Mouse (Mus musculus): ENCODE data around the gene Doc2g.

DNA sequence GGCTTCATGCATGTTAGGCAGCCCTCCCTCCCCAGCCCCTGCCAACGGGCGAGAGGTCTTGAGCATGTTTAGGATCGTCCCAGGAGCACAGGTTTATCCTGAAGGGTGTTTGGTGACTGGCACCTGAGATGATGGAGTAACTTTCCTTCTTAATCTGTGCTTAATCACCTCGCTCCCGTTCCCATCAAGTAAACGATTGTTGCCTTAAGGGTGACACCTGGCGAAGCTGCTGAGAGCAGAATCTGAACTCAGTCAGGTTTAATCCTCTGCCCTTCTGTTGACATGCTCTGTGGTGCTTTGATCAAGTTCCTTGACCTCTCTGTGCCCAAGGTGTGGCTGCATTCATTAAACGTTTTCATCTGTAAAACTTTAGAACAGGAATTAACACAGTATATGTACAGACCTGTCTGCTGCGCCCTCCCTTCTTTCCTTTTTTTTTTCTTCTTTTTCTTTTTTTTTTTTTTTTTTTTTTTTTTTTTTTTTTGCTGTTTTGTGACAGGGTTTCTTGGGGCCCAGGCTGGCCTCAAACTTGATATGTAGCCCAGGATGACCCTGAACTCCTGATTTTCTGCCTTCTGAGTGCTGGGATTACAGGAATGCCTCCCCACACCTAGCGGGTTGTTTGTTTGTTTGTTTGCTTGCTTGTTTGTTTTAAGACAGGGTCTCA lies 14.9 kb downstream of the Doc2g start:
- TF ChIP-seq POLR2A (IDR thresholded peaks at IDR 0.05; ENCODE audit: insufficient read length, low read depth) (no peak), USF1 (IDR thresholded peaks at IDR 0.05; ENCODE audit: low read depth) (no peak), REST (IDR thresholded peaks at IDR 0.05; ENCODE audit: insufficient read depth, insufficient read length) (no peak), MYOD1 (IDR thresholded peaks at IDR 0.05; ENCODE audit: control insufficient read depth in 1 of 3, insufficient read length in 2 of 3, low read depth in 2 of 3) (no peak)
